Mouse (Mus musculus) heart, embryonic 16.5 days (tissue): Measurements from ENCODE around the gene Nid1. TPM values are rescaled to one million over a fixed set of nuclear protein-coding genes. Genes with fewer than 3 reads are reported as not detected.
"Not testable (repeated sequence)": the region's sequence is repeated elsewhere in the genome, so short reads cannot be mapped to it uniquely, and the experiment has no call there.

Source experiments
- ATAC-seq: fragments of 200-750 bp; cut with Nextera tagmentation; replicated peaks from 2 replicates; pipeline ENCODE4 v1.8.0; 2017; ENCODE audit warnings: moderate number of reproducible peaks; ENCODE audit not compliant: insufficient read depth, low FRiP score; ENCODE audit errors: extremely low read depth
- H3K27ac ChIP-seq: fragments of 300-500 bp; sonication (generic); 2 replicates; pipeline ENCODE4 v1.5.1; 2014; ENCODE audit warnings: mild to moderate bottlenecking, low read length, control low read depth, moderate library complexity
- H3K27me3 ChIP-seq: fragments of 300-500 bp; sonication (generic); 2 replicates; pipeline ENCODE4 v1.6.1; 2014; ENCODE audit warnings: low read length, mixed read lengths; ENCODE audit not compliant: control insufficient read depth, insufficient read depth
- H3K36me3 ChIP-seq: fragments of 300-500 bp; sonication (generic); 2 replicates; pipeline ENCODE4 v1.6.1; 2014; ENCODE audit not compliant: control insufficient read depth, insufficient read depth
- H3K4me1 ChIP-seq: fragments of 300-500 bp; sonication (generic); 2 replicates; pipeline ENCODE4 v1.6.1; 2014; ENCODE audit warnings: low read length, mixed read lengths; ENCODE audit not compliant: control insufficient read depth, insufficient read depth
- H3K4me2 ChIP-seq: fragments of 300-500 bp; sonication (generic); 2 replicates; pipeline ENCODE4 v1.6.1; 2014; ENCODE audit warnings: low read depth, mild to moderate bottlenecking, control low read depth, low read length
- H3K4me3 ChIP-seq: fragments of 300-500 bp; sonication (generic); 2 replicates; pipeline ENCODE4 v1.5.1; 2014; ENCODE audit warnings: mild to moderate bottlenecking, control low read depth, low read length
- H3K9ac ChIP-seq: fragments of 300-500 bp; sonication (generic); 2 replicates; pipeline ENCODE4 v1.6.1; 2014; ENCODE audit warnings: low read length, control low read depth
- H3K9me3 ChIP-seq: fragments of 300-500 bp; sonication (generic); replicated peaks from 2 replicates; pipeline ENCODE4 v1.6.1; 2016; ENCODE audit warnings: low read length; ENCODE audit not compliant: control insufficient read depth
- WGBS: fragments of 180-500 bp; shearing (Covaris S2); extraction: QIAGEN DNeasy Blood & Tissue Kit; methylation state at CpG from one replicate; pipeline ENCODE4 v1.1.7; 2014; 5-methylcytosine and 5-hydroxymethylcytosine counted together
- polyA plus RNA-seq: library from polyadenylated mRNA; unstranded; fragments of >200 nt; fragmentation: Nextera tagmentation; extraction: Ambion mirVana; gene quantifications from 2 replicates; pipeline ENCODE4 v1.2.1, GENCODE M21; 2015

The Nid1 gene
- polyA plus RNA-seq, 1 experiment from 2014 or later = 91.9 TPM

GRCm38 (mm10) chr13:13463949-13464348, 26.6 kb downstream of the Nid1 start:
- ATAC-seq = no peak
- no peak overlapping the region for H3K27ac ChIP-seq
- H3K27me3 ChIP-seq = no peaks in the 10 kb centered on the region
- peaks cover 14% of the 10 kb centered on the region for H3K36me3 ChIP-seq
- H3K4me1 ChIP-seq = peaks cover 16% of the 10 kb centered on the region
- no peak overlapping the region for H3K9ac ChIP-seq
- no peak overlapping the region for H3K4me3 ChIP-seq
- 63% methylated on average over 3 of the region's 3 CpGs for WGBS
- no peak overlapping the region; the same call in 1 of the 2 replicates for H3K4me2 ChIP-seq
- no peaks in the 10 kb centered on the region for H3K9me3 ChIP-seq

- not testable (repeated sequence) for H3K27ac ChIP-seq, H3K4me1 ChIP-seq, H3K27me3 ChIP-seq, H3K4me3 ChIP-seq, H3K9me3 ChIP-seq, H3K4me2 ChIP-seq, H3K9ac ChIP-seq, ATAC-seq
- H3K36me3 ChIP-seq = peaks cover 18% of the 10 kb centered on the region
Measured at GRCm38 (mm10) chr13:13467249-13467648, 29.9 kb downstream of the Nid1 start.

GRCm38 (mm10) chr13:13468513-13468912, 31.2 kb downstream of the Nid1 start:
- H3K9me3 ChIP-seq = no peaks in the 10 kb centered on the region
- no peak for ATAC-seq
- 85% methylated on average over 4 of the region's 4 CpGs for WGBS

GRCm38 (mm10) chr13:13471334-13471757, 34.0 kb downstream of the Nid1 start:
- Histone ChIP-seq H3K27ac (no peak overlapping the region), H3K4me2 (no peak overlapping the region), H3K27me3 (no peaks in the 10 kb centered on the region), H3K9ac (no peak overlapping the region), H3K4me3 (no peak overlapping the region), H3K36me3 (peaks cover 23% of the 10 kb centered on the region), H3K9me3 (no peaks in the 10 kb centered on the region), H3K4me1 (0 out of 2 replicates have a peak, but pooled peaks cover 2% of the 10 kb centered on the region)
- WGBS = 67% methylated on average over 3 of the region's 3 CpGs
- no peak for ATAC-seq

More at GRCm38 (mm10) chr13:13468513-13468912, 31.2 kb downstream of the Nid1 start:
- Histone ChIP-seq H3K4me1 (peaks cover 9% of the 10 kb centered on the region), H3K27me3 (no peaks in the 10 kb centered on the region), H3K27ac (no peak overlapping the region), H3K9ac (no peak overlapping the region), H3K4me3 (no peak overlapping the region), H3K4me2 (no peak overlapping the region), H3K36me3 (peaks cover 22% of the 10 kb centered on the region)

- 55% methylated on average over 2 of the region's 3 CpGs for WGBS
- H3K36me3 ChIP-seq = peaks cover 15% of the 10 kb centered on the region
- ATAC-seq = not testable (repeated sequence)
Measured at GRCm38 (mm10) chr13:13474464-13474863, 37.1 kb downstream of the Nid1 start.

GRCm38 (mm10) chr13:13474991-13475390, 37.6 kb downstream of the Nid1 start:
- Histone ChIP-seq H3K9me3 (no peaks in the 10 kb centered on the region), H3K27me3 (no peaks in the 10 kb centered on the region), H3K4me2 (no peak overlapping the region), H3K36me3 (peaks cover 15% of the 10 kb centered on the region), H3K4me3 (no peak overlapping the region), H3K9ac (no peak overlapping the region), H3K27ac (no peak overlapping the region), H3K4me1 (0 out of 2 replicates have a peak, but pooled peaks cover 2% of the 10 kb centered on the region)
- 31% methylated on average over 2 of the region's 2 CpGs for WGBS
- ATAC-seq = 0 out of 2 replicates have a peak, but pooled peaks have one; percentile 28

More at GRCm38 (mm10) chr13:13474464-13474863, 37.1 kb downstream of the Nid1 start:
- not testable (repeated sequence) for H3K4me3 ChIP-seq, H3K27me3 ChIP-seq, H3K9ac ChIP-seq, H3K4me2 ChIP-seq, H3K9me3 ChIP-seq, H3K4me1 ChIP-seq, H3K27ac ChIP-seq

- Histone ChIP-seq H3K27ac (no peak overlapping the region), H3K9ac (no peak overlapping the region), H3K9me3 (no peaks in the 10 kb centered on the region), H3K27me3 (no peaks in the 10 kb centered on the region), H3K4me3 (no peak overlapping the region), H3K36me3 (peaks cover 17% of the 10 kb centered on the region), H3K4me2 (no peak overlapping the region), H3K4me1 (0 out of 2 replicates have a peak, but pooled peaks cover 2% of the 10 kb centered on the region)
- WGBS = 85% methylated on average over 2 of the region's 2 CpGs
- no peak for ATAC-seq
Measured at GRCm38 (mm10) chr13:13476568-13476967, 39.2 kb downstream of the Nid1 start.

- Histone ChIP-seq H3K36me3 (peaks cover 20% of the 10 kb centered on the region), H3K4me3 (no peak overlapping the region), H3K27ac (no peak overlapping the region), H3K4me2 (no peak overlapping the region), H3K4me1 (0 out of 2 replicates have a peak, but pooled peaks cover 2% of the 10 kb centered on the region), H3K9ac (no peak overlapping the region), H3K27me3 (no peaks in the 10 kb centered on the region), H3K9me3 (no peaks in the 10 kb centered on the region)
- 79% methylated on average over 2 of the region's 2 CpGs for WGBS
- no peak for ATAC-seq
Measured at GRCm38 (mm10) chr13:13477046-13477445, 39.7 kb downstream of the Nid1 start.

- H3K4me2 ChIP-seq = no peak overlapping the region
- no peaks in the 10 kb centered on the region for H3K9me3 ChIP-seq
- H3K36me3 ChIP-seq = peaks cover 26% of the 10 kb centered on the region; the same call in 1 of the 2 replicates
- 0 out of 2 replicates have a peak, but pooled peaks cover 2% of the 10 kb centered on the region for H3K4me1 ChIP-seq
- 23% methylated on average over 2 of the region's 2 CpGs for WGBS
- no peak for ATAC-seq
- H3K27ac ChIP-seq = no peak overlapping the region
- H3K9ac ChIP-seq = no peak overlapping the region
- no peaks in the 10 kb centered on the region for H3K27me3 ChIP-seq
- no peak overlapping the region for H3K4me3 ChIP-seq
Measured at GRCm38 (mm10) chr13:13479986-13480385, 42.6 kb downstream of the Nid1 start.
